ENCODE assay signal across 24 mouse cellular contexts in genomic region chr5:136525896-136526544, GRCm38 (mm10). TPM values are rescaled to one million over a fixed set of nuclear protein-coding genes. Genes with fewer than 3 reads are reported as not detected.
A peak's percentile ranks its signal among the peaks of the same experiment; 100 is the strongest.
DNase-seq lines count a peak whose midpoint lies in the region; ATAC-seq and TF ChIP-seq lines count a peak whose summit lies in the region.
"Had no signal": no experiment of that assay in that cellular context is flagged by ENCODE, and none has a peak within 500 bp of the region (broad histone marks: within the 10 kb centered on the region; RNA-seq: fewer than 3 reads in every experiment).

No protein-coding gene starts in this region.

- DNase-seq in embryonic facial prominence, embryonic 14.5 days (ENCODE audit: low spot score), result peak; percentile 63
- no peak for DNase-seq in embryonic facial prominence, embryonic 10.5 days (ENCODE audit: low spot score)
- peak; percentile 75 for DNase-seq in midbrain, embryonic 11.5 days (ENCODE audit: low spot score, missing footprints)
- peak; percentile 67 for DNase-seq in lung, postnatal 10 days
- no peak for DNase-seq in hindbrain, postnatal 0 days (ENCODE audit: low spot score)
- DNase-seq: adrenal gland, postnatal 10 days; cerebellum, adult 11 months; gastrocnemius, postnatal 14 days; heart, postnatal 36 days; kidney, adult 2 months; kidney, postnatal 36 days; left cerebral cortex, postnatal 4 days; right cerebral cortex, adult 18-20 months had no signal

- no peak overlapping the region for H3K4me2 ChIP-seq in embryonic facial prominence, embryonic 14.5 days (ENCODE audit: low read depth, low read length)
- H3K4me2 ChIP-seq in midbrain, embryonic 11.5 days, result no peak overlapping the region
- H3K4me2 ChIP-seq in midbrain, embryonic 13.5 days (replicated peaks), result no peak overlapping the region
- H3K4me2 ChIP-seq in hindbrain, postnatal 0 days (ENCODE audit: low read depth, low read length), result no peak overlapping the region
- H3K4me2 ChIP-seq: forebrain, embryonic 13.5 days; heart, embryonic 11.5 days; hindbrain, embryonic 12.5 days had no signal

- no peak overlapping the region for H3K27ac ChIP-seq in embryonic facial prominence, embryonic 14.5 days (replicated peaks; ENCODE audit: low read depth, low read length)
- no peak overlapping the region for H3K27ac ChIP-seq in embryonic facial prominence, embryonic 10.5 days (replicated peaks)
- no peak overlapping the region for H3K27ac ChIP-seq in midbrain, embryonic 11.5 days (ENCODE audit: low read depth, low read length)
- no peak overlapping the region for H3K27ac ChIP-seq in midbrain, embryonic 13.5 days
- H3K27ac ChIP-seq in small intestine, adult 2 months (ENCODE audit: insufficient read depth, low read depth, low read length), result peak overlapping the region; percentile 23
- H3K27ac ChIP-seq in hindbrain, postnatal 0 days, result no peak overlapping the region
- H3K27ac ChIP-seq: forebrain, embryonic 13.5 days; hindbrain, embryonic 12.5 days; layer of hippocampus, adult 2 months; liver, embryonic 14.5 days had no signal

- no peak for TF ChIP-seq POLR2A in small intestine, adult 2 months (IDR thresholded peaks at IDR 0.05; ENCODE audit: low read depth, low read length)

- 68% methylated on average over 9 of the region's 9 CpGs for WGBS in embryonic facial prominence, embryonic 14.5 days
- WGBS in embryonic facial prominence, embryonic 10.5 days, result 82% methylated on average over 9 of the region's 9 CpGs
- 89% methylated on average over 9 of the region's 9 CpGs for WGBS in midbrain, embryonic 11.5 days
- 87% methylated on average over 9 of the region's 9 CpGs for WGBS in midbrain, embryonic 13.5 days
- 35% methylated on average over 9 of the region's 9 CpGs for whole genome bisulfite sequencing in small intestine, adult 2 months
- 70% methylated on average over 9 of the region's 9 CpGs for WGBS in hindbrain, postnatal 0 days

- no peaks in the 10 kb centered on the region for H3K36me3 ChIP-seq in embryonic facial prominence, embryonic 14.5 days (ENCODE audit: control insufficient read depth, insufficient read depth, low read length)
- H3K36me3 ChIP-seq in embryonic facial prominence, embryonic 10.5 days (replicated peaks), result peaks cover 11% of the 10 kb centered on the region
- H3K36me3 ChIP-seq in midbrain, embryonic 11.5 days (ENCODE audit: control insufficient read depth, insufficient read depth, low read length), result no peaks in the 10 kb centered on the region
- H3K36me3 ChIP-seq in midbrain, embryonic 13.5 days, result no peaks in the 10 kb centered on the region
- H3K36me3 ChIP-seq in small intestine, adult 2 months (ENCODE audit: control insufficient read depth, insufficient read depth, low read length), result no peaks in the 10 kb centered on the region
- H3K36me3 ChIP-seq in hindbrain, postnatal 0 days (ENCODE audit: insufficient read depth, low read length), result no peaks in the 10 kb centered on the region
- H3K36me3 ChIP-seq: hindbrain, embryonic 12.5 days had no signal

- no peaks in the 10 kb centered on the region for H3K9me3 ChIP-seq in embryonic facial prominence, embryonic 14.5 days (ENCODE audit: control insufficient read depth, low read length)
- H3K9me3 ChIP-seq in embryonic facial prominence, embryonic 10.5 days, result no peaks in the 10 kb centered on the region
- no peaks in the 10 kb centered on the region for H3K9me3 ChIP-seq in midbrain, embryonic 11.5 days (ENCODE audit: control insufficient read depth, low read length)
- no peaks in the 10 kb centered on the region for H3K9me3 ChIP-seq in midbrain, embryonic 13.5 days
- H3K9me3 ChIP-seq in hindbrain, postnatal 0 days (ENCODE audit: low read length), result no peaks in the 10 kb centered on the region
- H3K9me3 ChIP-seq: forebrain, embryonic 13.5 days; hindbrain, embryonic 12.5 days had no signal

- no peak overlapping the region for H3K9ac ChIP-seq in embryonic facial prominence, embryonic 14.5 days (ENCODE audit: low read depth, low read length)
- H3K9ac ChIP-seq in midbrain, embryonic 11.5 days (ENCODE audit: low read length), result no peak overlapping the region
- no peak overlapping the region for H3K9ac ChIP-seq in midbrain, embryonic 13.5 days (replicated peaks)
- no peak overlapping the region for H3K9ac ChIP-seq in hindbrain, postnatal 0 days (replicated peaks; ENCODE audit: low read length)
- H3K9ac ChIP-seq: forebrain, embryonic 13.5 days; hindbrain, embryonic 12.5 days; liver, embryonic 14.5 days had no signal

- no peak for TF ChIP-seq CTCF in small intestine, adult 2 months (IDR thresholded peaks at IDR 0.05; ENCODE audit: extremely low read depth, insufficient read length, insufficient replicate concordance, low read depth, low read length)
- TF ChIP-seq CTCF in hindbrain, postnatal 0 days (IDR thresholded peaks at IDR 0.05; ENCODE audit: low read depth), result no peak

- H3K4me1 ChIP-seq in embryonic facial prominence, embryonic 14.5 days (ENCODE audit: control insufficient read depth, insufficient read depth, low read length), result peaks cover 7% of the 10 kb centered on the region; the same call in 1 of the 2 replicates
- H3K4me1 ChIP-seq in embryonic facial prominence, embryonic 10.5 days, result peaks cover 21% of the 10 kb centered on the region
- 0 out of 2 replicates have a peak, but pooled peaks cover 2% of the 10 kb centered on the region for H3K4me1 ChIP-seq in midbrain, embryonic 11.5 days (ENCODE audit: control insufficient read depth, insufficient read depth, low read length)
- peaks cover 18% of the 10 kb centered on the region for H3K4me1 ChIP-seq in midbrain, embryonic 13.5 days (replicated peaks)
- peaks cover 20% of the 10 kb centered on the region; the same call in 1 of the 2 replicates for H3K4me1 ChIP-seq in small intestine, adult 2 months (ENCODE audit: control insufficient read depth, insufficient read depth, insufficient read length, low read length)
- H3K4me1 ChIP-seq in hindbrain, postnatal 0 days (ENCODE audit: insufficient read depth, low read length), result peaks cover 4% of the 10 kb centered on the region

- H3K4me3 ChIP-seq in embryonic facial prominence, embryonic 14.5 days (ENCODE audit: low read depth, low read length), result no peak overlapping the region
- no peak overlapping the region for H3K4me3 ChIP-seq in embryonic facial prominence, embryonic 10.5 days
- H3K4me3 ChIP-seq in midbrain, embryonic 11.5 days (ENCODE audit: low read depth, low read length), result no peak overlapping the region
- H3K4me3 ChIP-seq in midbrain, embryonic 13.5 days (replicated peaks), result no peak overlapping the region
- no peak overlapping the region for H3K4me3 ChIP-seq in small intestine, adult 2 months (ENCODE audit: low read depth, low read length)
- H3K4me3 ChIP-seq in hindbrain, postnatal 0 days (ENCODE audit: low read length), result no peak overlapping the region
- H3K4me3 ChIP-seq: forebrain, embryonic 13.5 days; hindbrain, embryonic 12.5 days; layer of hippocampus, adult 2 months had no signal

- H3K27me3 ChIP-seq in embryonic facial prominence, embryonic 14.5 days (replicated peaks; ENCODE audit: control insufficient read depth, insufficient read depth, low read length), result no peaks in the 10 kb centered on the region
- H3K27me3 ChIP-seq in embryonic facial prominence, embryonic 10.5 days (replicated peaks; ENCODE audit: low read depth, poor library complexity, severe bottlenecking), result no peaks in the 10 kb centered on the region
- no peaks in the 10 kb centered on the region for H3K27me3 ChIP-seq in midbrain, embryonic 11.5 days (ENCODE audit: control insufficient read depth, insufficient read depth, low read length)
- H3K27me3 ChIP-seq in midbrain, embryonic 13.5 days, result no peaks in the 10 kb centered on the region
- H3K27me3 ChIP-seq in small intestine, adult 2 months (ENCODE audit: control insufficient read depth, insufficient read depth, low read length), result no peaks in the 10 kb centered on the region
- no peaks in the 10 kb centered on the region for H3K27me3 ChIP-seq in hindbrain, postnatal 0 days (ENCODE audit: insufficient read depth, low read length)
- H3K27me3 ChIP-seq: CH12.LX; forebrain, embryonic 13.5 days; hindbrain, embryonic 12.5 days; Patski had no signal

- no peak for ATAC-seq in embryonic facial prominence, embryonic 14.5 days (ENCODE audit: low read depth)
- ATAC-seq in midbrain, embryonic 11.5 days (ENCODE audit: low FRiP score), result no peak
- ATAC-seq in midbrain, embryonic 13.5 days, result no peak
- ATAC-seq in cerebellum, adult (ENCODE audit: insufficient number of reproducible peaks, low FRiP score, low TSS enrichment), result no peak
- ATAC-seq in hindbrain, postnatal 0 days, result no peak
- ATAC-seq: forebrain, embryonic 13.5 days; midbrain, embryonic 16.5 days; Patski had no signal

RNA-seq across cellular contexts. Expression of gene Cux1, which starts 41.3 kb away (rescaled TPM):
- polyA plus RNA-seq in embryonic facial prominence, embryonic 14.5 days (2014; fragmentation: Nextera tagmentation; extraction: Ambion mirVana), result 60.6 and 65.5 TPM in 2 replicates
- polyA plus RNA-seq in embryonic facial prominence, embryonic 10.5 days (2016; fragmentation: Nextera tagmentation; extraction: Ambion mirVana), result 75.3 and 77.8 TPM in 2 replicates
- 117 and 130 TPM in 2 replicates for polyA plus RNA-seq in midbrain, embryonic 11.5 days (2014; fragmentation: Nextera tagmentation; extraction: Ambion mirVana)
- 126 TPM in 2 replicates for polyA plus RNA-seq in midbrain, embryonic 13.5 days (2015; fragmentation: Nextera tagmentation; extraction: Ambion mirVana)
- polyA plus RNA-seq in small intestine, adult 2 months (2012; rRNA removed), result 17.0 and 42.1 TPM in 2 replicates
- total RNA-seq in hindbrain, postnatal 0 days (2014; rRNA removed), result 132 and 137 TPM in 2 replicates
- 81.1 and 86.3 TPM in 2 replicates for polyA plus RNA-seq in hindbrain, postnatal 0 days (2015; fragmentation: Nextera tagmentation; extraction: Ambion mirVana)

Comparison
In these comparisons a context has a peak if more than half of its experiments do, and no peak if none do; other contexts are left out.
1. DNase-seq: peak in embryonic facial prominence, embryonic 14.5 days (single experiment), midbrain, embryonic 11.5 days (single experiment) and lung, postnatal 10 days (single experiment); none in embryonic facial prominence, embryonic 10.5 days (single experiment) and hindbrain, postnatal 0 days (single experiment).